Mouse (Mus musculus): ENCODE data around the gene St8sia6.

DNA sequence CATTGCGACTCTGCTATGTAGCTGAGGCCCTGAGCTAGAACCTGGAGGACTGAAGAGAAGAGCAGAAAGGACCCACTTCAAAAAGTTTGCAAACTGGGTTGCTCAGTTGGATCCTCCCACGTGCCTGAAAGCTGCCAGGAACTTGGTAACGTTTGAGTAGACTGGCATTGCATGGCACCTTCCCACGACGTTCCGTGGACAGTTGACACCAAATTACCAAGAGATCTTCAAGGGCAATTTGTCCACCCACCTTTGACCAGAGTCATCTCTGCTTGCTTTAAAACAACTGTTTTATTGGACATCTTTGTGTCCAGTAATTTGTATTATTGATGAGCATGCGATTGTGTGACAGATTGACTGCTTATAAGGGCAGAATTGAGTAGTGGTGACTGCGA is at the start of gene St8sia6:
- TF ChIP-seq CTCF (IDR thresholded peaks at IDR 0.05) (no peak), EP300 (IDR thresholded peaks at IDR 0.05) (no peak)

Data from lung, postnatal 0 days (tissue).